Mouse (Mus musculus) intestine, postnatal 0 days (tissue): ENCODE measurements around the gene Setd2. TPM values are rescaled to one million over a fixed set of nuclear protein-coding genes. Genes with fewer than 3 reads are reported as not detected.

Experiments used
- ATAC-seq: fragments of 200-750 bp; cut with Nextera tagmentation; 2 replicates; pipeline ENCODE4 v1.8.0; 2017; ENCODE audit warnings: mild to moderate bottlenecking, moderate TSS enrichment, moderate library complexity
- H3K27ac ChIP-seq: fragments of 300-500 bp; sonication (generic); 2 replicates; pipeline ENCODE4 v1.5.1; 2014; ENCODE audit warnings: mild to moderate bottlenecking, low read depth, low read length, moderate library complexity
- H3K27me3 ChIP-seq: fragments of 300-500 bp; sonication (generic); replicated peaks from 2 replicates; pipeline ENCODE4 v1.6.1; 2014; ENCODE audit warnings: low read length, mixed read lengths; ENCODE audit not compliant: control insufficient read depth, insufficient read depth
- H3K36me3 ChIP-seq: fragments of 300-500 bp; sonication (generic); 2 replicates; pipeline ENCODE4 v1.6.1; 2014; ENCODE audit warnings: mild to moderate bottlenecking, moderate library complexity; ENCODE audit not compliant: control insufficient read depth, insufficient read depth
- H3K4me1 ChIP-seq: fragments of 300-500 bp; sonication (generic); replicated peaks from 2 replicates; pipeline ENCODE4 v1.6.1; 2014; ENCODE audit warnings: antibody characterized with exemption, low read length, mixed read lengths; ENCODE audit not compliant: control insufficient read depth, insufficient read depth
- H3K4me2 ChIP-seq: fragments of 300-500 bp; sonication (generic); replicated peaks from 2 replicates; pipeline ENCODE4 v1.6.1; 2014; ENCODE audit warnings: low read depth, mild to moderate bottlenecking, moderate library complexity
- H3K4me3 ChIP-seq: fragments of 300-500 bp; sonication (generic); 2 replicates; pipeline ENCODE4 v1.5.1; 2014; ENCODE audit warnings: low read depth, low read length
- H3K9ac ChIP-seq: fragments of 300-500 bp; sonication (generic); 2 replicates; pipeline ENCODE4 v1.6.1; 2014; ENCODE audit warnings: mild to moderate bottlenecking, low read depth, low read length
- H3K9me3 ChIP-seq: fragments of 300-500 bp; sonication (generic); 2 replicates; pipeline ENCODE4 v1.6.1; 2016; ENCODE audit warnings: mixed run types; ENCODE audit not compliant: control insufficient read depth
- CTCF ChIP-seq: sonication (generic); IDR thresholded peaks from 2 replicates; pipeline ENCODE4 v1.5.1; 2016; ENCODE audit warnings: low read depth, mild to moderate bottlenecking, control low read depth, antibody characterized with exemption, moderate library complexity
- WGBS: fragments of 180-500 bp; shearing (Covaris S2); extraction: QIAGEN DNeasy Blood & Tissue Kit; methylation state at CpG from one replicate; pipeline ENCODE4 v1.1.7; 2014; 5-methylcytosine and 5-hydroxymethylcytosine counted together
- polyA plus RNA-seq: library from polyadenylated mRNA; unstranded; fragments of >200 nt; fragmentation: Nextera tagmentation; extraction: Ambion mirVana; gene quantifications from 2 replicates; pipeline ENCODE4 v1.2.1, GENCODE M21; 2015

Gene Setd2
- polyA plus RNA-seq, 1 experiment from 2014 or later = 12.4 TPM

DNA sequence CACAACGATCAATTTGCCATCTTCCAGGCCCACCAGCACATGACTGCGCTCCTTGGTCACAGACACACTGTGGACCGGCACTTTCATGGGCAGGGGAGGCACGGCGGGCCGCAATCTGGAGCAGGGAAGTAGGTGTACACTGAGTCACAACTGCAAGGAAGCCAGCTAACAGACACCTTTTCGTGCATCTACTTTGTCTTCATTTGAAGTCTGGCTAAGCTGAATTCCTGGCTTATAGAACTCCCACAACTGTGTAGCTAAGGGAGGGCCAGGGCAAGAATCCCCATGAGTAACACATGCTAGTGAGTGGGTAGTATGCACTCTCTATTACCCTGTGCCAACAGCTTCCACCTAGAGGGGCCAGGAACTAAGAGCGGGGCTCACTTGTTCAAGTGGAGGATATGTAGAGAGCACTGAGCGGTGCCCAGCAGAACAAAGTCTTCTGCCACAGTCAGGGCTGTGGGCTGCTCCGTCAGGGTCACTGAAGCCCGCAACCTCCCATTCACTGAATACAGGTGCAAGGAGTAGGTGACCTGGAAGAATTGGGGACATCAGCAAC lies 93.0 kb downstream of the Setd2 start:
- Histone ChIP-seq H3K4me2 (peak overlapping the region; percentile 93), H3K9me3 (no peaks in the 10 kb centered on the region), H3K27ac (no peak overlapping the region), H3K27me3 (no peaks in the 10 kb centered on the region), H3K9ac (peak overlapping the region; percentile 48; the same call in 1 of the 2 replicates), H3K36me3 (peaks cover 50% of the 10 kb centered on the region), H3K4me1 (no peaks in the 10 kb centered on the region), H3K4me3 (peak overlapping the region; percentile 45)
- 75% methylated on average over 11 of the region's 11 CpGs for WGBS
- no peak for TF ChIP-seq CTCF
- no peak for ATAC-seq

- H3K9ac ChIP-seq = no peak overlapping the region
- H3K4me3 ChIP-seq = no peak overlapping the region
- no peak overlapping the region for H3K4me2 ChIP-seq
- H3K27me3 ChIP-seq = no peaks in the 10 kb centered on the region
- no peak for TF ChIP-seq CTCF
- 89% methylated on average over 15 of the region's 15 CpGs for WGBS
- H3K9me3 ChIP-seq = no peaks in the 10 kb centered on the region
- no peak for ATAC-seq
- H3K27ac ChIP-seq = no peak overlapping the region
- H3K4me1 ChIP-seq = no peaks in the 10 kb centered on the region
- H3K36me3 ChIP-seq = peaks cover 46% of the 10 kb centered on the region
Measured at GRCm38 (mm10) chr9:110630171-110630570, 97.8 kb downstream of the Setd2 start.

DNA sequence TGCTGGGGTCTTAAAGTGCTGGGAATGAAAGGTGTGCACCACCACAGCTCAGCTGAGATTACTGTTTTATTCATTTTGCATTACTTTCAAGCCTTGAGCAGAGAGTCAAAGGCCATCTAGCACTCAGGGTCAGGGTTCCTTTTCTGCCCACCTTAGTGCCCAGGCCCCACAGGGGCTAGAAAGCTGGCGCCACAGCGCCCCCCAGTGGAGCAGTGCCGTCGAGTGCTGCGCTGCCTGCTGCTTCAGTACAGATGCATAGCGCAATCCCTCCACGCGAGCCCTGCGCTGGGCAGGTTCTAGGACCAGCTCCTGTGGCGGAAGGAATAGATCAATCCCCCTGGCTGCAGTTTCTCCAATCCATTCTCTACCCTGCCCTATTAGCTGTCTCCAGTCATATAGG lies 98.8 kb downstream of the Setd2 start:
- Histone ChIP-seq H3K27me3 (no peaks in the 10 kb centered on the region), H3K36me3 (peaks cover 48% of the 10 kb centered on the region), H3K4me1 (no peaks in the 10 kb centered on the region), H3K9me3 (no peaks in the 10 kb centered on the region), H3K4me2 (no peak overlapping the region), H3K27ac (no peak overlapping the region), H3K9ac (no peak overlapping the region), H3K4me3 (no peak overlapping the region)
- WGBS = 48% methylated on average over 10 of the region's 10 CpGs
- TF ChIP-seq CTCF = peak; percentile 76
- ATAC-seq = no peak

GRCm38 (mm10) chr9:110631651-110632275 lies 99.4 kb downstream of the Setd2 start:
- Histone ChIP-seq H3K4me3 (no peak overlapping the region), H3K9me3 (no peaks in the 10 kb centered on the region), H3K36me3 (peaks cover 43% of the 10 kb centered on the region), H3K9ac (no peak overlapping the region), H3K4me1 (no peaks in the 10 kb centered on the region), H3K27me3 (no peaks in the 10 kb centered on the region), H3K4me2 (peak overlapping the region; percentile 10; the same call in 1 of the 2 replicates), H3K27ac (no peak overlapping the region)
- ATAC-seq = no peak
- 57% methylated on average over 30 of the region's 30 CpGs for WGBS
- TF ChIP-seq CTCF = peak; percentile 47

GRCm38 (mm10) chr9:110632671-110633070 lies 100.3 kb downstream of the Setd2 start:
- Histone ChIP-seq H3K9ac (no peak overlapping the region), H3K27me3 (no peaks in the 10 kb centered on the region), H3K4me2 (no peak overlapping the region), H3K36me3 (peaks cover 37% of the 10 kb centered on the region), H3K4me3 (no peak overlapping the region), H3K9me3 (no peaks in the 10 kb centered on the region), H3K4me1 (no peaks in the 10 kb centered on the region), H3K27ac (no peak overlapping the region)
- ATAC-seq = no peak
- TF ChIP-seq CTCF = no peak
- 83% methylated on average over 15 of the region's 15 CpGs for WGBS

DNA sequence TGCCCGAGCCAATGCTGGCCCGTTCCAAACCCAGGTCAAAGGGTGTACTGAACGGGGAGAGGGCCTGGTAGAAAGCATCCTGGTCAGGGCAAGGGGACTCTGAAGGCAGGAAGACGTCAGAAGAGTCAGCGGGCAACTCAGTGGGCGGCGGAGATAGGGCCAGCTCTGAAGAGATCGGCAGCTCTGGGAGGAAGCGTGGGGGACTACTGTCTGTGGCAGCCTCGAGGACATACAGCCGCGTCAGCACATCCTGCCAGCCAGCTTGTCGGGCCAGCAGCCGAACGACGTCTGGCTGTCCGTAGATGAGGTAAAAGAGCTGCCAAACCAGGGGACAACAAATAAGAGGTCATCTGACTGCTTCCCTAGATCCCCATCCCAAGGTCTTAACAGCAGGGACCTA lies 101.5 kb downstream of the Setd2 start:
- WGBS = 77% methylated on average over 17 of the region's 17 CpGs
- Histone ChIP-seq H3K36me3 (peaks cover 35% of the 10 kb centered on the region), H3K27me3 (no peaks in the 10 kb centered on the region)

More for the DNA sequence above, 101.5 kb downstream of the Setd2 start:
- Histone ChIP-seq H3K4me2 (no peak overlapping the region), H3K9me3 (no peaks in the 10 kb centered on the region), H3K9ac (no peak overlapping the region), H3K27ac (no peak overlapping the region), H3K4me3 (no peak overlapping the region), H3K4me1 (no peaks in the 10 kb centered on the region)
- TF ChIP-seq CTCF = no peak
- ATAC-seq = no peak
